Mouse (Mus musculus) kidney, adult 2 months (tissue): ENCODE measurements around the gene Rsc1a1.

ENCODE experiments used
- CTCF ChIP-seq: fragments of 200-500 bp; conservative IDR thresholded peaks from 2 replicates; pipeline ENCODE4 v1.5.1; 2011; ENCODE audit warnings: low read depth, mild to moderate bottlenecking, control low read depth, low read length, moderate library complexity, mixed read lengths; ENCODE audit not compliant: insufficient read depth, insufficient read length
- POLR2A ChIP-seq: fragments of 200-500 bp; IDR thresholded peaks from one replicate; pipeline ENCODE4 v1.6.1; 2011; ENCODE audit warnings: low read depth, low read length, control low read depth

GRCm38 (mm10) chr4:141735206-141735560 is 49.8 kb upstream of the Rsc1a1 start:
- no peak for TF ChIP-seq POLR2A
- TF ChIP-seq CTCF: no peak
